Mouse (Mus musculus) c-Kit-positive CD71-positive TER-119-negative erythroid progenitor cells, embryonic 14.5 days (primary cell): ENCODE results near the gene V1ra8.
"Not testable (repeated sequence)": the region's sequence is repeated elsewhere in the genome, so short reads cannot be mapped to it uniquely, and the experiment has no call there.

Source experiments
- DNase-seq: peaks from one replicate; pipeline ENCODE4 v3.0.0-alpha.2; 2013; ENCODE audit warnings: low read depth

Gene V1ra8

DNA sequence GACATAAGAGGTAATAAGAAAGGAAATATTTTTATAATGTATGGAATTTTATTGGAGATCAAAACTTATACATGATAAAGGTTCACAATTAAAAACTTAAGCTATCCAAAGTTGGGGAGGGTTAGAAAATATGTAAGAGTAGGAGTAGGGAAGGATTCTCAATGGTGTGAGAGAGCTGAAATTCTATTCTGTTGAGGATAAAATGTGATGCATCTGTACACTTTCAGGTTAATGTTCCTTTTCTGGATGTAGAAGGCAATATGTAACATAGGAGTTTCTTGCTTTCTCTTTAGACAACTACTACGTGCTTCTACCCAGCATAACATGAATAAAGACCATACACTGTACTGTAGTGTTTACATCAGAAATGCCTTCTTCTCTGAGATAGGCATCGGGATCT, at the start of gene V1ra8:
Gene V1ra8 (plus strand): TSS at position 301 of the 400 bp plus-strand sequence.
- not testable (repeated sequence) for DNase-seq

DNA sequence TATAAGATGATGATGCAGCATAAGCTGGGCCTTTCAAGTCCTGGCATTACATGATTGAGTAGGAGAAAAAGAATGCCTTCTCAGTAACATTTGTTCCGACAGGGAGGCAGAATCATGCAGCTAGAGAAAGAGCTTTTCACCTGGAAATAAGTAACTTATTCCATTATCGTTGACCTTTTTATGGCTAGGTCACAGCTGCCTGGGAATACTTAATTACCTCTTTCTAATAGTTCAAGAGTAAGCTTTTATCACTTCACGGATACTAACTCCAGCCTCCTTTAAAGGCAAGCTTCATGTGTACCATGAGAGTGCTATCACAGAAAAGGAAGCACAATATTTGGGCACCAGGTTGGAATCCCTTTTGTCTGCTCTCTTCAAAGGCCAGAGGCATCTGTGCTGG, 42.5 kb upstream of the V1ra8 start:
- DNase-seq, result no peak

DNA sequence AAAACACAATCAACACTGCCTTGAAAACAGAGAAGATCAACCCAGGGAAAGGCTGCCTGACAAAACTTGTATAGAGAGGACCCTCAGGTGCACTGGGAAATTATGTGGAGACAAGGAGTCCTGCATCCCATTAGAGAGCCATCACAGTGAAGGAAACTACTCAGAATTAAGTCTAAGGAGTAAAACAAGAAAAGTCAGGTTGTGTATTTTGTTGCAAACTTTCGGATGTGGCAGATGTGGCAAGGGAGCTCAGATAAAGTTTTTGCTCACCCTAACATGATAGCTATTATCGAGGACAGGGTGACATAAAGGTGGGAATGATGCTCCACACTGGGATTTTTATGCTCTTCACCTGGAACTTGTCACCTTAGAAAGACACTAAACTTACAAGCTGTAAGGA, 28.1 kb upstream of the V1ra8 start, which contains the start of gene Vmn1r52:
Gene Vmn1r52 (plus strand): TSS at position 301 of the 400 bp plus-strand sequence.
- no peak for DNase-seq

DNA sequence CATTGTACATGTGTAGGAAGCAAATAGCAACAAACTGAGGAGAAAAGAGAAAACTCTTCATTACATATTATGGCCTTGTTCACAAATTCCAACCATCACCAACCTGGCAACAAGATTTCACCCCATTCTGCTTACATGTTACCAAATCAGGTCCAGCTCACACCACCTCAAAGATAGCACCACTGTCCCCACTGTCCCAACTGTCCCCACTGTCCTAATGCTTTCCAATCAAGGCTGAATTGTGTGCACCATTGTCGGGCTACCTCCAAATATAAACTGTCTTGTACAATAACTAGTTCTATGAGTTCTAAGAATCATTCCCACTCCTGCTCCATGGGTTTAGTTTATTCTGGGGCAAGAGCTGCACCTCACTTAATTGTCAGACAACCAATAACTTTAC, 21.7 kb downstream of the V1ra8 start, which contains the start of gene Vmn1r53:
Gene Vmn1r53 (minus strand): TSS at position 101 of the 400 bp plus-strand sequence.
- DNase-seq, result no peak

DNA sequence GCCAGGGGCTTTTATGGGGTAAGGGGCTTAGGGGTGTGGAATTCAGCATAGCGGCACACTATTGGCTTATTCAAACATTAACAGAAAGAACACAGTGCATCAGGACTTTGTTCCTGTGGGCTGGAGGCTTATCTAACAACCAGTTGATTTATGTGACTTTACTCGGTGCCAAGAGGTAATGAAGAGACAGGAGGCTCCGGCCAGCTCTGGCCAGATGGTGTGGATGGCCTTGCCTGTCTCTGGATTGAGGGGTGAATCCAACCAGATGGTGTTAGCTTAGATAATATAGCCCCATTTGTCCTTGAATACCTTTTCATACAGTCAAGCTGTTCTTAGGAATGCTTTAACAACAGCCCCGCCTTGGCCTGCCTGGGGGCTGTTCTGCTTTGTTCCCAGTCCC, 29.5 kb downstream of the V1ra8 start:
- not testable (repeated sequence) for DNase-seq

DNA sequence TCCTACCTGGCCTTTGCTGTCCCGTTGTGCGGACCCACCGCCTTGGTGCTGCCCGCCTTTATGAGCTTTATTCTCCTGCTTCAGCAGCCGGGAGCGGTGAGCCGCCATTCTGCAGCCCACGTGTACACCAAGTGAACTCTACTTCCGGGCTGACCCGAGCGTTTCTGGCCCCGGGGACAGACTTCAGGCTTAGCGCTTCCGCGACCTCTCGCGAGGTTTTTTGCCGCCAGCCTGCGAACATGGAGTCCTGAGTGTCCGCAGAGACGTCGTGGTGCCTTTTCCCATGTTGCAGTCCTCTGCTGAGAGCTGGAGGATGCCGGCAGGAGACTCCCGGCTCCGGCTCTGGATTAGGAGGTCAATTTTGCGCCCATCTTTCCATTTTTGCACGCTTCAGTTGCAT, 30.1 kb downstream of the V1ra8 start:
- no peak for DNase-seq

DNA sequence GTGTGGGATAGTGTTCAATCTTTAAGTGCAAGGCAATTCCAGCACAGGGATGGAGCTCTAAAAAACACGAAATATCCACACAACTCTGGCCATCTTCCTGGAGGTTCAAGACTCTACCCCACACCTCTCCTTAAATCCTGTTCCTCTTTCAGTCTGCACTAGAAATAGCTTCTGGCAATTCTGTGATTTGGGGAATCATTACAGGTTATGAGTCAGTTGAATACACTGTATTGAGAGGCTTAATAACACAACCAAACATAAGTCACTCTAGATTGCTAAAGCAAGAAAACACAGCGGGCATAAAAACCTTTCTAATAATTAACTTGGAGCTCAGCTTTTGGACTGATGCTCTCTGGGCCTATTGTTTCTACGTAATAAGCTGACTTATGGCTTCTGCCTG, 41.4 kb downstream of the V1ra8 start:
- no peak for DNase-seq

DNA sequence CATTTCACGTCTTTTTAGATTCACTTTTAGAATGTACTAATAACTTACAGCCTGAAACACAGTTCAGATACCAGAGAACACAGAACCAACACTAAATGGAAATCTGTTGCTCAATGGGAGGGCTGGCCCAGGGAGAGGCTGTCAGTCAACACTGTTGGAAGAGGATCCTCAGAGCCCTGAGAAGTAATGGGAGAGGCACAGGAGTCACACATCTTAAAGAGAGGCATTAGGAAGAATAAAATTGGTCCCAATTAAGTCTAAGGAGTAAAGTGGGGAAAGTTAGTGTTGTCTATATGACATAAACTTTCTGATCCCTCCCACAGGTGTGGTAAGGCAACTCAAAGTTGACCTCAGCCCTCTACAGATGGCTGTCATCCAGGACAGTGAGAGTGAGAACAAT, 43.4 kb downstream of the V1ra8 start, which contains the start of gene Vmn1r54:
Gene Vmn1r54 (plus strand): TSS at position 301 of the 400 bp plus-strand sequence.
- no peak for DNase-seq
